Comparison of ENCODE assay signal across 22 mouse cellular contexts in the genomic region with DNA sequence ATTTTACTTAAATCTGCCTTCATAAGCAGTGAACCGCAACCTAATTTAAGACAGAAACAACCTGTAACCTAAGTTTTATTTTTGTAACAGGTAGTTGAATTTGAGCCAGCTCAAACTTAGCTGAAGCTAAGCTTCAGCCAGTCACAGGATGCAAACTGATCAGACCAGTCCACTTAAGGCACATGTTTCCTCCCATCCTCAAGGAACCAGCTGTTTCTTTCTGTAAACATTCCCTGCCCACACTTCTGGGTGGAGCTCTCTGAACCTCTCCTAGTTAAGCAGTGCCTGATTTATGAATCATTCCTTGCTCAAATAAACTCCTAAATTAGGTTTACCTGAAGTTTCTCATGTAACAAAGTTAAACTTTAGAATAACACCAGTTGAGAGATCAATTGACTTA. TPM values are rescaled to one million over a fixed set of nuclear protein-coding genes. Genes with fewer than 3 reads are reported as not detected.
DNase-seq lines count a peak whose midpoint lies in the region; ATAC-seq and TF ChIP-seq lines count a peak whose summit lies in the region.
"Had no signal": no experiment of that assay in that cellular context is flagged by ENCODE, and none has a peak within 500 bp of the region (broad histone marks: within the 10 kb centered on the region; RNA-seq: fewer than 3 reads in every experiment).

No protein-coding gene starts in this region.

- ATAC-seq in kidney, postnatal 0 days (replicated peaks; ENCODE audit: low FRiP score, low read depth): no peak
- no peak for ATAC-seq in kidney, embryonic 16.5 days (ENCODE audit: low FRiP score, low TSS enrichment)
- ATAC-seq in megakaryocyte-erythroid progenitor cell, adult 5-6 weeks (replicated peaks; ENCODE audit: low FRiP score, low TSS enrichment, poor library complexity, severe bottlenecking): no peak
- ATAC-seq: forebrain, embryonic 14.5 days had no signal

- H3K4me1 ChIP-seq in kidney, postnatal 0 days (replicated peaks; ENCODE audit: insufficient read depth, low read length): no peaks in the 10 kb centered on the region
- H3K4me1 ChIP-seq in kidney, embryonic 16.5 days (ENCODE audit: insufficient read depth, low read length): no peaks in the 10 kb centered on the region
- H3K4me1 ChIP-seq: embryonic facial prominence, embryonic 13.5 days; forebrain, embryonic 10.5 days; heart, embryonic 13.5 days; hindbrain, embryonic 15.5 days had no signal

- no peaks in the 10 kb centered on the region for H3K27me3 ChIP-seq in kidney, postnatal 0 days (ENCODE audit: insufficient read depth, low read length)
- peaks cover 7% of the 10 kb centered on the region; the same call in 1 of the 2 replicates for H3K27me3 ChIP-seq in kidney, embryonic 16.5 days (ENCODE audit: insufficient read depth, low read length)
- H3K27me3 ChIP-seq: heart, embryonic 13.5 days; hindbrain, embryonic 15.5 days had no signal

- no peak overlapping the region for H3K4me2 ChIP-seq in kidney, postnatal 0 days (ENCODE audit: low read length)
- H3K4me2 ChIP-seq in kidney, embryonic 16.5 days (replicated peaks; ENCODE audit: low read depth, low read length): no peak overlapping the region
- H3K4me2 ChIP-seq: embryonic facial prominence, embryonic 13.5 days; heart, embryonic 13.5 days; hindbrain, embryonic 15.5 days had no signal

- peak; percentile 5 for DNase-seq in kidney, postnatal 0 days (ENCODE audit: low spot score)
- DNase-seq in 3T3-L1 (ENCODE audit: low read depth, low spot score): peak; percentile 54
- peak; percentile 36 for DNase-seq in large intestine, adult 2 months (ENCODE audit: low read depth, low spot score)
- DNase-seq in lung, postnatal 36 days: peak; percentile 55
- no peak for DNase-seq in cerebellum, adult 11 months
- DNase-seq in urinary bladder, postnatal 36 days (ENCODE audit: low spot score in 2 of 2): no peak
- DNase-seq: adrenal gland, adult 8-10 months; adrenal gland, postnatal 36 days; cerebellum, adult 9-10 months; cerebellum, postnatal 25 days; gastrocnemius, adult 2 months; gastrocnemius, postnatal 36 days; heart, adult 11 months; heart, postnatal 36 days had no signal

- TF ChIP-seq CTCF in kidney, postnatal 0 days (IDR thresholded peaks at IDR 0.05; ENCODE audit: low read depth): no peak

- 88% methylated on average over 1 of the region's 1 CpGs for WGBS in kidney, postnatal 0 days
- WGBS in kidney, embryonic 16.5 days: 68% methylated on average over 1 of the region's 1 CpGs
- 61% methylated on average over 1 of the region's 1 CpGs for WGBS in large intestine, adult 2 months

- no peak overlapping the region for H3K9ac ChIP-seq in kidney, postnatal 0 days (ENCODE audit: low read depth, low read length)
- H3K9ac ChIP-seq in kidney, embryonic 16.5 days (replicated peaks; ENCODE audit: low read length): no peak overlapping the region
- H3K9ac ChIP-seq: embryonic facial prominence, embryonic 13.5 days; heart, embryonic 13.5 days; hindbrain, embryonic 15.5 days had no signal

- no peak overlapping the region for H3K27ac ChIP-seq in kidney, postnatal 0 days
- H3K27ac ChIP-seq in kidney, embryonic 16.5 days (ENCODE audit: low read length): no peak overlapping the region
- H3K27ac ChIP-seq: embryonic facial prominence, embryonic 13.5 days; forebrain, embryonic 10.5 days; gastrocnemius, adult 2 months; heart, embryonic 13.5 days; hindbrain, embryonic 15.5 days had no signal

- H3K9me3 ChIP-seq in kidney, postnatal 0 days (replicated peaks; ENCODE audit: low read length): no peaks in the 10 kb centered on the region
- H3K9me3 ChIP-seq in kidney, embryonic 16.5 days (ENCODE audit: low read length): no peaks in the 10 kb centered on the region
- H3K9me3 ChIP-seq: embryonic facial prominence, embryonic 13.5 days; forebrain, embryonic 10.5 days; heart, embryonic 13.5 days; hindbrain, embryonic 15.5 days had no signal

- H3K36me3 ChIP-seq in kidney, postnatal 0 days (ENCODE audit: insufficient read depth, low read length): no peaks in the 10 kb centered on the region
- H3K36me3 ChIP-seq in kidney, embryonic 16.5 days (ENCODE audit: insufficient read depth, low read length): no peaks in the 10 kb centered on the region
- H3K36me3 ChIP-seq: embryonic facial prominence, embryonic 13.5 days; forebrain, embryonic 10.5 days; heart, embryonic 13.5 days; hindbrain, embryonic 15.5 days had no signal

- no peak overlapping the region for H3K4me3 ChIP-seq in kidney, postnatal 0 days (replicated peaks; ENCODE audit: low read depth, low read length)
- H3K4me3 ChIP-seq in kidney, embryonic 16.5 days (ENCODE audit: low read length): no peak overlapping the region
- H3K4me3 ChIP-seq: embryonic facial prominence, embryonic 13.5 days; erythroblast, embryonic 14.5 days; forebrain, embryonic 10.5 days; gastrocnemius, adult 2 months; heart, embryonic 13.5 days; hindbrain, embryonic 15.5 days had no signal

RNA-seq across cellular contexts. Expression of a gene that starts 54.8 kb away (rescaled TPM):
- polyA plus RNA-seq in kidney, postnatal 0 days (2015; fragmentation: Nextera tagmentation; extraction: Ambion mirVana): 10.9 and 13.0 TPM in 2 replicates
- polyA plus RNA-seq in kidney, embryonic 16.5 days (2015; fragmentation: Nextera tagmentation; extraction: Ambion mirVana): 16.0 and 16.3 TPM in 2 replicates
- polyA plus RNA-seq in large intestine, adult 2 months (2012; rRNA removed): 1.1 and 2.4 TPM in 2 replicates
- 3.3 TPM in 1 of 2 replicates, not detected in the other for total RNA-seq in megakaryocyte-erythroid progenitor cell, adult 5-6 weeks (2014; fragmentation: Nextera tagmentation)
- 0.42 and 1.7 TPM in 2 replicates for total RNA-seq in megakaryocyte-erythroid progenitor cell, adult 5-6 weeks (2017)
- polyA plus RNA-seq: erythroblast, embryonic 14.5 days had no signal

Comparison
In these comparisons a context has a peak if more than half of its experiments do, and no peak if none do; other contexts are left out.
1. DNase-seq: peak in kidney, postnatal 0 days (single experiment), 3T3-L1 (single experiment), large intestine, adult 2 months (single experiment) and lung, postnatal 36 days (single experiment); none in cerebellum, adult 11 months (single experiment) and urinary bladder, postnatal 36 days (0 of 2).